Mouse (Mus musculus): ENCODE results near the gene Rhobtb1.

DNA sequence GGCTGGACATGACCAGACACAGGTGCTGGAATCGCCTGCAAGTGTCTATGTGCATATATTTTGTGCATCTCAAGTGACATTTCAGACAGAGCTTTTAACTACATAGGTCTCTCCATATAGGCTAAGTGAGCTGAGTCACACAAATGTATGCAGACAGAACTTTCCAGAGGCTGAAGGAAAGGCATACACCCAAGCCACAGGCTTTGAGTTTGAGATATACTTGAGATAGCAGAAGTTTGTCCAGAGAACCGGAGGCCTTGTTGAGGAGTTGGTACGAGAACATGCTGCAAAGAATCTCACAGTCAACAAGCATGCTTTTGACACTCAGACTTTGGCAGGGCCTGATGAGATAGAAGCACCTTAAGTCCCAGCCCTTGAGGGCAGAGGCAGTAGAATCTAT is 151.4 kb downstream of the Rhobtb1 start:
- TF ChIP-seq CTCF (IDR thresholded peaks at IDR 0.05; ENCODE audit: low read depth) = no peak
- TF ChIP-seq EP300 (IDR thresholded peaks at IDR 0.05; ENCODE audit: low read depth) = no peak
